Mouse (Mus musculus) adipocyte (in vitro differentiated cells): ENCODE measurements around the gene Vegfb.
A peak's percentile ranks its signal among the peaks of the same experiment; 100 is the strongest.

ENCODE experiments used
- DNase-seq: peaks from one replicate; pipeline ENCODE4 v3.0.0-alpha.2; 2016; ENCODE audit warnings: low spot score

The Vegfb gene

DNA sequence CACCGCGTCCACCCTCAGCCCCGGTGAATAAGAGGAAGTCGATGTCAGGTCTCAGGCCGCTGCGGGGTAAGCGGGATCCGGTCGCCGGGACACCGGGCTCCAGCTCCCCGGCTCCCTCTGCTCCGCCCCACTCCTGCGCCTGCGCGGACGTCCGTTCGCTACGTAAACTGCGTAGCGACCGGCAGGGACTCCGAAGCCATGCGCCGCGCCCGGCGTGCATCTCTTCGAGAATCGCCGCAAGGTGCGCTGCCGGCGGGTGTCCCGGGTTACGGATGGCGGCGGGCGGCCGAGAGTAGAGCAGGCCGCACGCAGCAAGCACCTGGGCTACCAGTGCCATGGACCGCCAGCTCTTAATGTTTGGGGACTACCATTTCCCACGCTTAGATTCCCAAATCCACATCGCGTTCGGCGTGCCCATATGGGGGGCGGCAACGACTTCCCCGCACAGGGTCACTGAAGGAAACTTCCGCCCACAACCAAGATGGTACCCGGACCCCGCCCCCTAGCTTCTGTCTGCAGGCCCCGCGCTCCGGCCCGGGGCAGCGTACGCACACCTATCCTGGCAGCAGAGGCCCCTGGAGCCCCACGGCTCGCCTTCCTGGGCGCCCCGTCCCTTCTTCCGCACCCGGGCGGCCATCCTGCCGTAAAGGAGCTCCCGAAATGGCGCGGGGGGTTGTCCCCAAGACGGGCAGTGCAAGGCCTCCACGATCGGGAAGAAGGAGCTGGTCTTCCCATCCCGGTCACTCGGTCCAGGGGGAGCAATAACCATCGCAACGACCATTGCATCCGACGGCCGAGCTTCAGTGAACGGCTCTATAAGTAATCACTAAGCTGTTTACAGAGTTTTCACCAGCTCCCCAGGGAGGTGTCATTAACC, 45.8 kb downstream of the Vegfb start, which contains the start of gene Bad:
Bad (plus strand) TSS at position 490 of the 877 bp plus-strand sequence.
- peak; percentile 96 for DNase-seq

DNA sequence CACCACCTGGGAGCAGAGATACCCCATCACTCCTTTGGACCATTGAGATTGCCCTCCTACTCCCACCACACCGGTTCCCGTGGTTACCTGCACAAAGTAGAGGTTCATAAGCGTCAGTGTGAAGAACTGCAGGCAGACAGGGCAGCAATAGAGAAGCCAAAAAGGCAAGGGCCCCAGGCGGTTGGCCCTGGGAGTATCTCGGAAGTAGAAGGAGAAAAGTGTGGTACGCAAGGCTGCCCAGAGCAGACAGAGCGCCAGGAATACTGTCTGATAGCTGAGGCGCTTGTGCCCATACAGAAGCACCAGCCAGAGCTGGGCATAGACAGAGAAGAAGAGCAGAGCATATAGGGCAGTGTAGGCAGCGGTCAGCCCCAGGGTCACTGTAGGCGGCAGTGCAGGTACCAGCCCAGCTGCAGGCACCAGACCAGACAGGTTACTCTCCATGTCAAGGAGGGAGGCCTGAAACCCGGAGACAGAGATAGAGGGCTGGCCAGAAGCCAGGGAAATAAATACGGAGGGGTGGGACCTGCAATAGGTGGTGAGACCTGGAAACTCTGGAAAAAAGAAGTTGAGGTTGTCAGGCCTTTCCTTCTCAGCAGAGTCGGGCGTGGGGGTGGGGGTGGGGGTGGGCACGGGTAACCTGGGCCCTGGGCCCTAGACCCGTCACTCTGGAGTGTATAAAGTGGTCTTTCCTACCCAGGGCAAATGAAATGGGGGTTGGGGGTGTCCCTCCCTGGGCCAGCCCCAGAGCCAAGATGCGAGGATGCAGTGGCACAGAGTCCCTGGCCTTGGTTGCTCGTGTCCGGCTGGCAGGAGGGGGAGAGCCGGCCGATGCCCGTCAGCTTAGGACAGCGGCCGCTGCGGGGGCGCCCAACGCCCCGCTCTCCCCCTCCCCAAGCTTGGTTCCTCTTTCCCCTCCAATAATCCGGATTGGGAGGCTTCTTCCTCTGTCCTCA, 46.8 kb downstream of the Vegfb start:
- DNase-seq: no peak

DNA sequence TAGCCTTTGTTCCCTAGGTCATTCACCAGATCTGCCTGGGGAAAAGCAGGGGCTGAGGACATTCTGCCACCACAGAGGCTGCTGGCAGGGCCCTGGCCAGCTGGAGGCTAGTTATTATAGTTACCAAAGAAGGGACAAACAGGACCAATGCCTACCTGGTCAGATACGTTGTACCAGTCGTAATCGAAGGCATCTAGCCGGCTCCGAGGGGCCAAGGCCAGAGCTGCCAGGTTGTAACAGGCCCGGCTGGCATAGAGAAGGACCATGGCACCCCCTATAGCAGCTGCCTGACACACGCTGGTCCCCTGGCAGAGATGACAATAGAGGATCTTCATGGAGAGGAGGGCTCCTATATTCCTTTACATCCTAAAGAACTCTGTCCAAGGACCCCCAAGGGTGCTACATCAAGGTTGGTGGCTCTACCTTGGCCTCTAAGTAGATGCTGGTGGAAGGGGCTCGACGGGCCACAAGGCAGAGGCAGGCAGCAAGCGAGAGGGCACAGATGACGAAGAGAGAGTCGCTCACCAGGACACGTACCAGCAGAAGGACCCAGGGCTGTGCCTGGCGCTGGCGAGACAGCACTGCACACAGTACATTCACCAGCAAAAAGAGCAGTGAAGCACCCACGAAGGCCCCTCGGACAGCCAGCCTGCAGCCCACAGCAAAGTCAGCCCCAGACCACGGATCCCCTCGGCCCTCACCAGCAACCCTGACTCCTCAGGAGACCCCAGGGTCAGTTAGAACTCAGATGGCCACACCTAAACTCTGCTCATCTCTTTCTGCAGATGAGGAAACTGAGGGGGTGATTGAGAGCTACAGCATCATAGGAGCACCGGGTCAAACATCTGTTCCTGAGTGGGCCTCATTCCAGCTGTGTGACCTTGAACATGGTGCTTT, 48.1 kb downstream of the Vegfb start:
- DNase-seq: no peak

DNA sequence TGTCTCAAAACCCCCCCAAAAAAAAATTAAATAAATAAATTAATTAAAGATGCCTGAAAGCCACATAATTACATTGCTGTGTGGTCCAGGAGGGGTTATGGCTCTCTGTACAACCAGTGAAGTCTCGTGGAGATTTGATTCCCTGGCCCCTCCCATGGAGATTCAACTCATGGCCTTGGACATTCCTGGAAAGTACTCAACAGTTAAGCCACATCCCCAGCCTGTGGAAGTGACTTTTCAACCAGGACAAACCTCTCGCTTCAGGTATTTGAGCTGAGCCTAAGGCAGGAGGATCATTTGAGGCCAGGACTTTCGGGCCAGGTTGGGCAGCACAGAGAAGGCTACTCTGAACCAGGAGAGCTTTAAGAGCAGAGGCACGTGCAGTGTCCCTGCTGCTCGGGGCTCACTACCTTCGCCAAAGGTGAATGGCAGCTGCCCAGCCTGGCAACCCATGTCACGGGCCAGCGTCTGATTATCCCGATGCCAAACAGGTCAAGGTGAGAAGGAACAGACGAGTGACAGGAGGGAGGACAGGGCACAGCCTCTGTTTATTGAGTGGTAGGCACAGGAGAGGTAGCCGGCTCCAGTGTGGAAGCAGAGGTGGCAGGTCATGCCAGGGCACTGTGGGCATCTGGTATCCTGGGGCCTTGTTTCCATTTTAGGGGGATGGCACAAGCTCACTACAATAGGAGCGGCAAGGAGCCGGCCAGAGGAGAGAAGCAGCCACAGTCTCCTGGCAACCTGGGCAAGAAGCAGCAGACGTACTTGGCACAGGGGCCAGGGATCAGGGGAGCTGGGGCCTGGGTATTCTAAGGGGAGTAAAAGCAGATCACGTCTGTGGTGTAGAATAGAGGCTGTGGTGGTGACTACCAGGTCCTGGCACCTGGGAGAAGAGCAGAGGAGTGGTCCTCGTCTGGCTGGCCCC, 49.6 kb downstream of the Vegfb start:
- no peak for DNase-seq

DNA sequence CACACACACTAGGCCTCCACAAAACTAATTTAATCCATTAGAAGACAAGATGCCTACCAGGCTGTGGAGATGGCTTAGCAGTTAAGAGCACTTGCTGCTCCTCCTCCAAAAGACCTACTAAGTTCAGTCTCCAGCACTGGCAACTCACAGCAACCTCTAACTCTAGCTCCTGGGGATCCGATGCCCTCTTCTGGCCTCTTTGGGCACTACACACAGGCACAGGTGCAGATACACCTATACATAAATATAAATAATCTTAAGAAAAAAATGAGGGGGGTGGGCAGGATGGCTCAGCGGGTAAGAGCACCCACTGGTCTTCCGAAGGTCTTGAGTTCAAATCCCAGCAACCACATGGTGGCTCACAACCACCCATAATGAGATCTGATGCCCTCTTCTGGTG, 51.2 kb downstream of the Vegfb start:
- no peak for DNase-seq

DNA sequence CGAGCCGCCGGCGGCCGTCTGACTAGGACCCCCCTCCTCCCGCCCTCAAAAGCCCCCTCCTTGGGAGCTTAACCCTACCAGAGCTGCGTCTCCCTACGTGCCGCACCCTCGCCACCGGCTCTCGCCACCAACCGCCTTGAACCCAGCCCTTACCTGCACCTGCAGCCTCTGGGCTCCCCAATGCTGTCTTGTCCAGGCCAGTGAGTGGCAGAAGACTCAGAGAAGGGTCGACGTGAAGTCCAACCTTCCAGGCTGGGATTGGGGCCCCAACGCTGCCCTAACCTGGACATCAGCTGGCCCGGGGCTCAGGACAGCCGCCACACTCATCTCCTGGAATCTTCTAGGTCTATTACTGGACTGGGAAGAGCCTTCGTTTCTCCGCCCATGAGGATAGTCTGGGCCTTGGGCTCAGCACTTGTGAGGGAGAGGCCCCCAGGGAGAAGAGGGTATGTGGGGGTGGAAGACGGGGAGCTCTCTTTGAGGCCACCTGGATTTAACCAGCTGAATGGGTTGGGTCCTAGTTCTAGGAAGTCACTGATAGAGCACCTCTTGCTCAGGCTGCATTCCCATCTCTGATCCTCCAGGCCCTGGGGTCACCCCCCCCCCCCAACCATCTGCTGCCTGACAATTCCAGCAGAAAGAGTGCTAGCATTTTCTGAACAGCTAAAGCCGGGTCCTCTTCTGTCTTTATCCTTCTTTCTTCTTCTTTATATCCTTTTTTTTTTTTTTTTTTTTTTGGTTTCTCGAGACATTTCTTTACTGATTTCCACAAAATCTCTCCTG, 53.1 kb downstream of the Vegfb start, which contains the start of gene Kcnk4:
Kcnk4 (minus strand) TSS at position 321 of the 783 bp plus-strand sequence.
- DNase-seq: no peak

DNA sequence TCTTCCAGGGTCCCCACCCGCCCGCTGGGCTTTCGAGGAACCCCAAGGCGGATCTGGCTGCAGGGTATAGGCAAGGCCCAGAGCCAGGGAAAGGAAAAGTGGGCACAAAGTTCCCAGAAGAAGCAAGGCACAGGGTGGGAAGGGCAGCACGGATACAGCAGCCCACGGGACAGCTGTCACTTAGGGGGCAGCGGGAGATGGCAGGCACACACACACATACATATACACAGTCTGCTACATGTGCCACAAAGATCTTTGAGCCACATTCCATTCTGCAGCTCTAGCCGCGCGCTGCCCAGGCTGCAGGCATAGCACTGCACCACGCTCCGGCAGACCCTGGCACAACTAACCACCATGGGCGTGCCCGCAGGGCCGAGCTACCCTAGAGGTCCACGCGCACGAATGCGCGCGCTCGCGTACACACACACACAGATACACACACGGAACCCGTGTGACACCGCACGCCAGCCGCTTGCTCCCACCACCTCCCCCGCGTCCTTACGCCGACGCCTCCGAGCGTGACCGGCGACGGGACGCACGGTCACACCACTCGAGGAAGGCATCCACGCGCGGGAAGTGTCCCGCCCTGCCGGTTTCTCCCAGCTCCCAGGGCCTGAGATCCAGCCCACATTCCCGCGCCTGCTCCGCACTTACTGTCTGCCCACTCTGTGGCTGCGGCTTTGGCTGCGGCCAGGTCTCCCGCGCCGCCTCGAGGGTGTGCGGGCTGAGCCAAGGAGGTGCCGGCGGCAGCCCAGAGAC, 53.8 kb downstream of the Vegfb start:
- DNase-seq: no peak

DNA sequence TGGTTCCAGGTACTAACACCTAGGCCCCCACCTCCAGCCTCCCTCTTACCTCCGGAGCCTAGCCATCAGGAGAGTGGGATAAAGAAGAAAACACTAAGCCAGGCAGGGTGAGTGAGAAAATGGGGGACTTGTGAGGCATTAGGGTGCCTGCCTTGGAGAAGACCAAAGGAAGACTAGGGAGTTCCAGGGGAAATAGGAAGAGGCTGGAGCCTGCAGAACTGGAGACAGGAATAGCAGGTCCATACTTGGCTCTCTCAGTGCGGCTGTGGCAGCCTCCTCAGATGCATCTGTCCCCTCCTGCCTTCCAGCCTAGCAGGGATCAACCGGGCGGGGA, 54.4 kb downstream of the Vegfb start:
- DNase-seq: no peak
